Mouse (Mus musculus) cerebellum, adult 2 months (tissue): ENCODE results near the gene Adam17. TPM values are rescaled to one million over a fixed set of nuclear protein-coding genes. Genes with fewer than 3 reads are reported as not detected.
"Not testable (repeated sequence)": the region's sequence is repeated elsewhere in the genome, so short reads cannot be mapped to it uniquely, and the experiment has no call there.

Source experiments
- DNase-seq, 2 experiments: peaks; one replicate each; pipeline ENCODE4 v3.0.0; 2021
- H3K27ac ChIP-seq: fragments of 200-500 bp; 2 replicates; pipeline ENCODE4 v1.5.1; 2012; ENCODE audit warnings: low read length, control low read depth, inconsistent platforms; ENCODE audit not compliant: insufficient read depth
- H3K27me3 ChIP-seq: fragments of 200-500 bp; 2 replicates; pipeline ENCODE4 v1.6.1; 2012; ENCODE audit warnings: inconsistent platforms, mild to moderate bottlenecking, low read length, moderate library complexity; ENCODE audit not compliant: control insufficient read depth, insufficient read depth
- H3K4me1 ChIP-seq: fragments of 200-500 bp; 2 replicates; pipeline ENCODE4 v1.6.1; 2011; ENCODE audit warnings: low read length; ENCODE audit not compliant: control insufficient read depth, insufficient read depth
- H3K4me3 ChIP-seq: fragments of 200-500 bp; replicated peaks from 2 replicates; pipeline ENCODE3; 2011; ENCODE audit warnings: mild to moderate bottlenecking, low read depth, low read length, control low read depth; ENCODE audit not compliant: insufficient read depth
- CTCF ChIP-seq: fragments of 200-500 bp; IDR thresholded peaks from 2 replicates; pipeline ENCODE4 v1.5.1; 2011; ENCODE audit warnings: low read depth, mild to moderate bottlenecking, control low read depth, low read length, moderate library complexity, borderline replicate concordance; ENCODE audit not compliant: insufficient read depth
- POLR2A ChIP-seq: fragments of 200-500 bp; IDR thresholded peaks from 2 replicates; pipeline ENCODE4 v1.6.1; 2011; ENCODE audit warnings: low read length, control low read depth, borderline replicate concordance; ENCODE audit not compliant: insufficient read depth
- WGBS: fragments of 180-500 bp; shearing (Covaris S2); methylation state at CpG from one replicate; pipeline ENCODE4 v1.1.7; 2018; 5-methylcytosine and 5-hydroxymethylcytosine counted together
- polyA plus RNA-seq: library from polyadenylated mRNA; depleted of rRNA; stranded (reverse); fragments of >200 nt; gene quantifications from 2 replicates; pipeline ENCODE4 v1.2.3, GENCODE M21; 2012

Gene Adam17
- polyA plus RNA-seq, 1 experiment = 19.0 TPM

DNA sequence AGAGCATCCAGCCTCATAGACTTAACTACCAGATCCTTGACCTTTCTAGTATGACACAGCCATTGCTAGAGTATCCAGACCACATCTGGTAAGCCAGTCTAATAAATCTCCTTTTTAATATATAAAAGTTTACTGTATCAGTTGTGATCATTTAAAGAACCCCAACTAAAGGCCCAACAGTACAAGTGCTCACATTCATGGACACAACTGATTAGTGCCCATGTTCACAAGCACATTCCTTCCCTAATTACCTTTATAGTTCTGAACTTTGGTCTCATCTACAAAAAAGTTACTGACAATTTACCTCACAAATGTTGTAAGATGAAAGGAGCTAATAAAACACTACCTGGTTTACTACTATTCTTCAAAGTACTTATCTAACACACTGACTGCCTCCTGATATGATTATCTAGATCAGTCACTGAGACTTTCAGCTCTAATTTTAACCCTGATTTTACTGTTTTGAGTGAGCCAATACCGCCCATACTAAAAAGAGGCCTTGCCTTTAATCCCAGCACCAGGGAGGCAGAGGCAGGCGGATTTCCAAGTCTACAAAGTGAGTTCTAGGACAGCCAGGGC, 35.4 kb upstream of the Adam17 start:
- no peak overlapping the region for H3K27ac ChIP-seq
- WGBS = 97% methylated on average over 2 of the region's 2 CpGs
- H3K4me3 ChIP-seq = no peak overlapping the region
- H3K27me3 ChIP-seq = no peaks in the 10 kb centered on the region
- H3K4me1 ChIP-seq = 0 out of 2 replicates have a peak, but pooled peaks cover 3% of the 10 kb centered on the region
- TF ChIP-seq POLR2A = no peak
- no peak for TF ChIP-seq CTCF
- DNase-seq = no peak

DNA sequence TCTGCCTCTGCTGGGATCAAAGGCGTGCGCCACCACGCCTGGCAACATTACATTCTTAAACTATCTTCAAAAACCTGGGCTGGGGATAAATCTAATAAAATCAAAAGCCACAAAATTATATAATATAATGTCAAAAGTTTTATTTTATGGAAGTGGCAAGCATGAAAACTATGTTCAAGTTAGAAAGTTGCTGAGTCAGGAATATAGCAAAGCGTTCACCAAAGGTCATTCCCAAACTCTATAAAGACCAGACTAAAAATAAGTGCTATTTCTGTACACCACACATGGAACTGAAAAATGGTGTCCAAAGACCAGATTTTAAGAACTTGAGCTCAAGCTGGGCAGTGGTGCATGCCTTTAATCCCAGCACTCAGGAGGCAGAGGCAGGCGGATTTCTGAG, 29.3 kb upstream of the Adam17 start:
- H3K4me1 ChIP-seq = peaks cover 3% of the 10 kb centered on the region; the same call in 1 of the 2 replicates
- WGBS = 94% methylated on average over 5 of the region's 5 CpGs
- no peak overlapping the region for H3K27ac ChIP-seq

DNA sequence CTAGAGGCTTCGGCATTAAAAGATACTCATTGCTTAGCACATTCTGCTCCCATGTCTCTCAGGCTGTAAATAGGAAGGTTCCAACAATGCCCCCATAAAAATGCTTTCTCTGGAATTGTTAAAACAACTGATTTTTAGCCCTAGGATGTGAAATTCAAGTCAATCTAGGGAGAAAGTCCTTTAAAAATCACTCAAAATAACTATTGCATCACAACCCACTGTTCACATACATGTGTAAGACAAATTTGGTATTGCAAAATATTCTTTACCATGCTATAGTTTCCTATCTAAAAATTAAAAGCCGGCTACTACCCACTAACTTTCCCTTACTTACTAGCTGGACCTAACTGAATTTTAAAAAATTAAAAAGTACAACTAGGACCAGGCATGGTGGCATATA, 12.8 kb upstream of the Adam17 start:
- no peaks in the 10 kb centered on the region for H3K4me1 ChIP-seq
- no peaks in the 10 kb centered on the region for H3K27me3 ChIP-seq
- H3K27ac ChIP-seq = no peak overlapping the region
- 96% methylated on average over 2 of the region's 2 CpGs for WGBS
- TF ChIP-seq CTCF = no peak
- no peak for TF ChIP-seq POLR2A
- H3K4me3 ChIP-seq = no peak overlapping the region
- DNase-seq = no peak

More for the DNA sequence above, 29.3 kb upstream of the Adam17 start:
- TF ChIP-seq POLR2A = no peak
- no peak for TF ChIP-seq CTCF
- no peak for DNase-seq
- Histone ChIP-seq H3K4me3 (no peak overlapping the region), H3K27me3 (no peaks in the 10 kb centered on the region)

DNA sequence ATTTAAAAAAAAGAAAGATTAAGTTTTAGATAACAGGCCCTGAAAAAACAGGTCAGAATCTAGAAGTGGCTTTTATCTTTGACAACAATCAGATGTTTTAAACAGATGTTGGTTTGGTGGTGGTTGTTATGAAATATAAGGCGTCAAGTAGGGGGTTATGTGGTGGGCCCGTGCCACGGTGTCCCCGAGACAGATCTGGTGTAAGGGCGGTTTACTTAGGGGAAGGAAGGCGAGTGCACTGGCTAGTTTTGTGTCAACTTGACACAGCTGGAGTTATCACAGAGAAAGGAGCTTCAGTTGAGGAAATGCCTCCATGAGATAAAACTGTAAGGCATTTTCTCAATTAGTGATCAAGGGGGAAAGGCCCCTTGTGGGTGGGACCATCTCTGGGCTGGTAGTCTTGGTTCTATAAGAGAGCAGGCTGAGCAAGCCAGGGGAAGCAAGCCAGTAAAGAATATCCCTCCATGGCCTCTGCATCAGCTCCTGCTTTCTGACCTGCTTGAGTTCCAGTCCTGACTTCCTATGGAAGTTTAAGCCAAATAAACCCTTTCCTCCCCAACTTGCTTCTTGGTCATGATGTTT, 5.4 kb upstream of the Adam17 start:
- not testable (repeated sequence) for DNase-seq, H3K4me1 ChIP-seq, H3K27me3 ChIP-seq, H3K4me3 ChIP-seq, H3K27ac ChIP-seq
- WGBS = 83% methylated on average over 6 of the region's 6 CpGs

DNA sequence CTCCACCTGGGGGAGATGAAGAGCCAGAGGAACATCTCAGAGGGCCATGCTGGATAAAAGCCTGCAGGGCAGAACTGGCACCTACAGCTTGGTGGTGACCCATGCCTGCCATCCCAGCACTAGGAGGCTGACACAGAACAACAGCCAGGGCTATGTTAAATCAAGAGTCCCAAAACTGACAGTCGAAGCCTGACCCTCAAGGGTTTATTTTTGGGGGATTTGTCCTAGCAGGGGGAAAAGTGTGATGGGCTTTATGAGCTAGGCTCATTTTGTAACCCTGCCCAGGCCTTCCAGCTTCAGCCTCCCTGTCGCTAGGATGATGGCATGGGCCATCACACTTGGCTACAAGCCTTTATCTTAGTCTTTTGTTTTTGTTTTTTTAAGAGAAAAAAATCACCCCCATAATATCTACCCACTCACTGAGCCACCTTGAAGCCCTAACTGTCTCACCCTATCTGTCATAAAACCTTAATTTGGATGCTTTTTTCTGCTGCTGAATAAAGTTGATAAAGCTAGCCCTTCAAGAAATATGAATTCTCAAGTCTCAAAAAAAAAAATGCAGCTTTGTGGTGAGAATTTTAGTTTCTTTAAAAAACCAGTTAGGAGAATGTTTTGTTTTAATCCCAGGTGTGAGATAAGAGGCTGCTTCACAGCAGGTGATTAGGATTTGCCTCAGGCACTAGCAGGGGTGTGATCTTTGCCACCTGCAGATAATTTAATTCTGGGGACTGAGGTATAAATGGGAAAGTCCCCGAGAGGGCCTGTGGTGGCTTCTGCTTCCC, 2.1 kb upstream of the Adam17 start:
- no peak for DNase-seq
- Histone ChIP-seq H3K27me3 (no peaks in the 10 kb centered on the region), H3K4me1 (no peaks in the 10 kb centered on the region; the same call in 1 of the 2 replicates), H3K4me3 (no peak overlapping the region), H3K27ac (no peak overlapping the region)
- 59% methylated on average over 3 of the region's 3 CpGs for WGBS
- TF ChIP-seq POLR2A (no peak), CTCF (no peak)

DNA sequence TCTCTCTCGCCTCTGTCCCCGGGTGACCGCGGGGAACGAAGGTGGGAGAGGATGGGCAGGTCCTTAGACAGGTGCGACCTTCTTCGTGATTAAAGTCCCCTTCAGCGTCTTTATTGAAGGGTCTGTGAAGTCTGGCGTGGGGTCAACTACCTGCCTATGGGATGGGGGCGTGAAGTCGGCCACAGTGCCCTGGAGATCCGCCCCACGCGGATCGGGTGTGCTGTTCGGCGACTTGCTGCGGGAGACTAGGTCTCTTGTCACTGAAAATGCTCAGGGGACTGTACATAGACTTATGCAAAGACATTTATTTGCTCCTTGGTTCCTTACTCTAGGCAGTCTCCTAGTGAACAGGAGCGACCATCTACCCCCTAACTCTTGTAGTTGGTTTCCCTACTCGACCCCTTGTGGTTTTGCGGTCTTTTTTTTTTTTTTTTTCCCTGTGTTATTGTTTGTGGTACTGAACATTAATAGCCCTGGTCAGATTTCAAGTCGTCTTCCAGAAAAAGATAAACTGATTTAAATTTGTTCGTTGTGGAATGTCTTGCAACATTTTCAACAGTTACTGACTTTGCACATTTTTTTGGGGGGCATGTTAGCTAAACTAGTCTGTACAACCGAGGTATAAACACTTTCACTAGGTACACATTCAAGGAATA, 516 bp upstream of the Adam17 start:
- peak overlapping the region; percentile 97 for H3K27ac ChIP-seq
- no peaks in the 10 kb centered on the region for H3K27me3 ChIP-seq
- no peak for DNase-seq
- peak overlapping the region; percentile 87 for H3K4me3 ChIP-seq
- 4% methylated on average over 24 of the region's 24 CpGs for WGBS
- TF ChIP-seq POLR2A = no peak
- no peak for TF ChIP-seq CTCF
- H3K4me1 ChIP-seq = no peaks in the 10 kb centered on the region; the same call in 1 of the 2 replicates

DNA sequence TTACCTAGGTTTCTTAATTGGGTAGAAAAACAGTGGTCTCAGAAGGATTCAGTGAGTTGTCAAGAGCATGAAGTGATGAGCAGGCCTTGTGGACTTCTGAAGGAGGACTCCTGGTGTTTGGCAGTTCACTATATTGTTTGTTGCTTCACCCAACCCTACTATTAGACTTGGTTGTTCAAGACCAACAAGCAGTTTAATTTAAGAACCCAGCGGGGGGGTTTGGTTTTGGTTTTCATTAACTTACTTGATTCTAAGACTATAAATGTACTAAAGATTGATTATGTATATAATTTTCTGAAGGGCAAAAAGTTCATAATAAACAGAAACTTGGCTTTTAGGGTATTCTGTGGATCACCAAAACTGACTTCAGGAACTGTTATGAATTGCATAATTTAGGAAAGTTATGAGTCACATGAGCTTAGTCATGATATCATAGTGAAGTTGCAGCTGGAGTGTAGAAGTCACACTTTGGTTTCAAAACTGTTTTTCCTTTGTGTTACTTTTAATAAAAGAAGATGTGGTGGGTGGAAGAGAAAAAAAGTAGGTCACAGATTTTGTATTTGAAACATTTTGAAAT, 3.3 kb downstream of the Adam17 start:
- Histone ChIP-seq H3K4me1 (no peaks in the 10 kb centered on the region; the same call in 1 of the 2 replicates), H3K27ac (no peak overlapping the region), H3K4me3 (no peak overlapping the region), H3K27me3 (no peaks in the 10 kb centered on the region)
- no peak for TF ChIP-seq CTCF
- no peak for TF ChIP-seq POLR2A
- 100% methylated on average over 1 of the region's 1 CpGs for WGBS
- DNase-seq = no peak
